Mouse (Mus musculus): ENCODE data around the gene Purb. TPM values are rescaled to one million over a fixed set of nuclear protein-coding genes. Genes with fewer than 3 reads are reported as not detected.

Gene Purb
- polyA plus RNA-seq (2021; fragmentation: Nextera tagmentation) = 23.8 and 28.2 TPM in 2 replicates
- long read RNA-seq, experiment 1, full-length matches to known transcripts = 135 of 136 reads
- long read RNA-seq, experiment 1, partial matches to known transcripts = 0 of 136 reads
- long read RNA-seq, experiment 1, other reads (novel, unspliced or antisense) = 1 of 136 reads
- long read RNA-seq, experiment 2, full-length matches to known transcripts = 75 of 75 reads
- long read RNA-seq, experiment 2, partial matches to known transcripts = 0 of 75 reads
- long read RNA-seq, experiment 2, other reads (novel, unspliced or antisense) = 0 of 75 reads

GRCm38 (mm10) chr11:6475867-6476484, at the start of gene Purb:
TSS of gene Purb (minus strand) at chr11:6475917.

GRCm38 (mm10) chr11:6520507-6521173, 44.9 kb upstream of the Purb start, which contains the start of gene Myo1g:
TSS of gene Myo1g (minus strand) at chr11:6520965.

GRCm38 (mm10) chr11:6444077-6444853, 31.5 kb downstream of the Purb start, which contains the start of gene H2afv:
TSS of gene H2afv (minus strand) at chr11:6444443.

Small RNAs within 50 kb of the gene (microRNA-seq; reads per million reads assigned to microRNA genes)
- gene Gm22123 = not detected

Other genes starting within 250 kb of the Purb start
- not detected in 2 replicates for gene Npc1l1, start 245.8 kb downstream of the Purb start, polyA plus RNA-seq (2021; fragmentation: Nextera tagmentation)
- 47.4 and 54.8 TPM in 2 replicates for gene Ddx56, start 208.1 kb downstream of the Purb start, polyA plus RNA-seq (2021; fragmentation: Nextera tagmentation)
- 105 and 118 TPM in 2 replicates for gene Tmed4, start 201.0 kb downstream of the Purb start, polyA plus RNA-seq (2021; fragmentation: Nextera tagmentation)
- gene Ogdh, start 184.3 kb downstream of the Purb start, polyA plus RNA-seq (2021; fragmentation: Nextera tagmentation) = 125 and 132 TPM in 2 replicates
- 22.5 and 26.7 TPM in 2 replicates for gene Zmiz2, start 86.8 kb downstream of the Purb start, polyA plus RNA-seq (2021; fragmentation: Nextera tagmentation)
- 6,575 and 7,918 TPM in 2 replicates for gene Ppia, start 60.5 kb downstream of the Purb start, polyA plus RNA-seq (2021; fragmentation: Nextera tagmentation)
- gene H2afv, start 31.5 kb downstream of the Purb start, polyA plus RNA-seq (2021; fragmentation: Nextera tagmentation) = 202 and 227 TPM in 2 replicates
- 0.24 and 0.29 TPM in 2 replicates for gene Myo1g, start 45.0 kb upstream of the Purb start, polyA plus RNA-seq (2021; fragmentation: Nextera tagmentation)
- gene Ccm2, start 71.0 kb upstream of the Purb start, polyA plus RNA-seq (2021; fragmentation: Nextera tagmentation) = 39.0 and 41.6 TPM in 2 replicates
- 11.0 and 14.2 TPM in 2 replicates for gene Nacad, start 130.1 kb upstream of the Purb start, polyA plus RNA-seq (2021; fragmentation: Nextera tagmentation)
- 15.8 and 21.1 TPM in 2 replicates for gene Tbrg4, start 150.2 kb upstream of the Purb start, polyA plus RNA-seq (2021; fragmentation: Nextera tagmentation)
- not detected in 2 replicates for gene Wap, start 162.7 kb upstream of the Purb start, polyA plus RNA-seq (2021; fragmentation: Nextera tagmentation)
- 7.1 and 9.5 TPM in 2 replicates for gene Ramp3, start 182.6 kb upstream of the Purb start, polyA plus RNA-seq (2021; fragmentation: Nextera tagmentation)